Mouse (Mus musculus) olfactory bulb, adult 2 months (tissue): ENCODE measurements around the gene Gm3880. TPM values are rescaled to one million over a fixed set of nuclear protein-coding genes. Genes with fewer than 3 reads are reported as not detected.
A peak's percentile ranks its signal among the peaks of the same experiment; 100 is the strongest.

Source experiments
- H3K27ac ChIP-seq: fragments of 200-500 bp; 2 replicates; pipeline ENCODE4 v1.5.1; 2012; ENCODE audit warnings: low read depth, low read length; ENCODE audit not compliant: insufficient read depth
- H3K4me1 ChIP-seq: fragments of 200-500 bp; 2 replicates; pipeline ENCODE4 v1.6.1; 2012; ENCODE audit warnings: low read length; ENCODE audit not compliant: control insufficient read depth, insufficient read depth
- H3K4me3 ChIP-seq: fragments of 200-500 bp; 2 replicates; pipeline ENCODE4 v1.5.1; 2012; ENCODE audit warnings: mild to moderate bottlenecking, low read depth, low read length, moderate library complexity; ENCODE audit not compliant: insufficient read depth
- CTCF ChIP-seq: fragments of 200-500 bp; IDR thresholded peaks from 2 replicates; pipeline ENCODE4 v1.5.1; 2012; ENCODE audit warnings: low read depth, mild to moderate bottlenecking, low read length, moderate library complexity; ENCODE audit not compliant: insufficient read depth
- POLR2A ChIP-seq: fragments of 200-500 bp; IDR thresholded peaks from 2 replicates; pipeline ENCODE4 v1.6.1; 2012; ENCODE audit warnings: mild to moderate bottlenecking, low read depth, low read length, moderate library complexity; ENCODE audit not compliant: insufficient read depth
- WGBS: fragments of 180-500 bp; shearing (Covaris S2); methylation state at CpG from one replicate; pipeline ENCODE4 v1.1.7; 2018; 5-methylcytosine and 5-hydroxymethylcytosine counted together
- polyA plus RNA-seq: library from polyadenylated mRNA; stranded (reverse); fragments of >200 nt; gene quantifications from 2 replicates; pipeline ENCODE4 v1.2.4, GENCODE M21; 2012; ENCODE audit warnings: low replicate concordance; ENCODE audit not compliant: missing spikeins, insufficient read depth, insufficient read length

Gm3880 gene
- polyA plus RNA-seq, 1 experiment, result not detected

DNA sequence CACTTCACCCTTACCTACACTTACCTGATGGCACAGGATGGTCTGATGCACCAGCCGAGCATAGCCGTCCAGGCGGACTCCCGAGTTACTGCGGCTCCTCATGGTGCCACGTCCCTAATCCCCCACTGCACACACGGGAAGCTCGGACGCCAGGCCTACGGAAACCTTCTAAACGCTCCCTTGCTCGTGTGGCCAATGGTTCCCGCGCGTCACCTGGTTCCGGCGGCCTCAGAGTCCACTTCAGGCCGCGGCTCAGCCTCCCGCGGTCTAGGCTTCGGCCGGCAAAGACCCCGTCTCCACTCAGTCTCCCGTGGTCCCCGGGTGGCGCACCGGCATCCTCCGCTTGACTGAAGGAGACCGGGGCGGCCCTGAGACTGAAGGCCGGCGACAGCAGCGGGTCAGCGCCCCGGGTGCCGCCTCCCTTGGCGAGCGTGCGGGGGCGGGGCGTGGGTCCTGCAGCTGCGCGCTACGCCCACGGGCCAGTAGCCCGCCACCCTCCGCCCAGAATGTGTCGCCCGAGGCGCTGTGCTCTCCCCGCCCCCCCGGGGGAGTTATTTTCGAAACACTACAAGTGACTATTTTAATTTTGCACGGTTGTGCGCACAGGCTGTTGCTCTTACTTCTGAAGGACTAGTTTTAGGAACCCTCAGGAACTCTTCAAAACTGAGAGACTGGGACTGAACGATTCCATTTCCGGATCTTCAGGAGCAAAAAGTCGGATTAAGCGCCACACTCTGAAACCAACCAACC is 42.8 kb downstream of the Gm3880 start, which contains the start of gene Phka1:
Gene Phka1 (minus strand): TSS at position 424 of the 750 bp plus-strand sequence.
- H3K4me1 ChIP-seq, result no peaks in the 10 kb centered on the region
- H3K4me3 ChIP-seq, result peak within 1 kb of the TSS; percentile 63
- 0 out of 2 replicates have a peak within 1 kb of the TSS, but pooled peaks have one; percentile 7 for H3K27ac ChIP-seq
- 21% methylated on average over 57 of the region's 60 CpGs for WGBS
- TF ChIP-seq POLR2A (no peak), CTCF (no peak)

Other genes starting within 250 kb of the Gm3880 start
- not detected in 2 replicates for gene Hdac8, start 181.6 kb downstream of the Gm3880 start, polyA plus RNA-seq
- not detected in 2 replicates for gene Phka1, start 42.7 kb downstream of the Gm3880 start, polyA plus RNA-seq
- gene Gm9112, start 20.7 kb upstream of the Gm3880 start, polyA plus RNA-seq, result not detected in 2 replicates
- not detected in 2 replicates for gene Dmrtc1b, start 20.9 kb upstream of the Gm3880 start, polyA plus RNA-seq
- not detected in 2 replicates for gene Dmrtc1c1, start 116.0 kb upstream of the Gm3880 start, polyA plus RNA-seq
- not detected in 2 replicates for gene Dmrtc1c2, start 167.6 kb upstream of the Gm3880 start, polyA plus RNA-seq
- gene 1700031F05Rik, start 181.0 kb upstream of the Gm3880 start, polyA plus RNA-seq, result not detected in 2 replicates
- not detected in 2 replicates for gene Dmrtc1a, start 221.7 kb upstream of the Gm3880 start, polyA plus RNA-seq
- gene 1700011M02Rik, start 221.9 kb upstream of the Gm3880 start, polyA plus RNA-seq, result not detected in 2 replicates
- not detected in 2 replicates for gene 1700018G05Rik, start 241.4 kb upstream of the Gm3880 start, polyA plus RNA-seq